Mouse (Mus musculus) testis, adult 2 months (tissue): Measurements from ENCODE around the gene Ufsp1.

Source experiments
- CTCF ChIP-seq: fragments of 200-500 bp; IDR thresholded peaks from 2 replicates; pipeline ENCODE4 v1.5.1; 2012; ENCODE audit warnings: low read depth, mild to moderate bottlenecking, inconsistent platforms, low read length, moderate library complexity; ENCODE audit not compliant: control insufficient read depth, insufficient read depth, insufficient replicate concordance
- POLR2A ChIP-seq: fragments of 200-500 bp; IDR thresholded peaks from 2 replicates; pipeline ENCODE4 v1.6.1; 2012; ENCODE audit warnings: low read depth, mild to moderate bottlenecking, inconsistent platforms, low read length, moderate library complexity; ENCODE audit not compliant: control insufficient read depth

- no peak for TF ChIP-seq CTCF
- no peak for TF ChIP-seq POLR2A
These were observed 26.6 kb downstream of the Ufsp1 start for GRCm38 (mm10) chr5:137320996-137321395.
